Mouse (Mus musculus) spleen, postnatal 0 days (tissue): Measurements from ENCODE around the gene Wrap73. TPM values are rescaled to one million over a fixed set of nuclear protein-coding genes. Genes with fewer than 3 reads are reported as not detected.

Source experiments
- polyA plus RNA-seq: library from polyadenylated mRNA; unstranded; fragments of >200 nt; fragmentation: Nextera tagmentation; extraction: Ambion mirVana; gene quantifications from 2 replicates; pipeline ENCODE4 v1.2.1, GENCODE M21; 2015

Wrap73 gene
- polyA plus RNA-seq, result 29.9 and 30.1 TPM in 2 replicates

GRCm38 (mm10) chr4:154142211-154143040 is at the start of gene Wrap73:
Wrap73 (plus strand) TSS chr4:154142372.

GRCm38 (mm10) chr4:154140182-154140212 is 2.2 kb upstream of the Wrap73 start, which contains the start of gene Trp73:
Trp73 (minus strand) TSS chr4:154140208.

GRCm38 (mm10) chr4:154160538-154161390 is 18.6 kb downstream of the Wrap73 start, which contains the start of gene Tprgl:
Tprgl (minus strand) TSS chr4:154160666.

DNA sequence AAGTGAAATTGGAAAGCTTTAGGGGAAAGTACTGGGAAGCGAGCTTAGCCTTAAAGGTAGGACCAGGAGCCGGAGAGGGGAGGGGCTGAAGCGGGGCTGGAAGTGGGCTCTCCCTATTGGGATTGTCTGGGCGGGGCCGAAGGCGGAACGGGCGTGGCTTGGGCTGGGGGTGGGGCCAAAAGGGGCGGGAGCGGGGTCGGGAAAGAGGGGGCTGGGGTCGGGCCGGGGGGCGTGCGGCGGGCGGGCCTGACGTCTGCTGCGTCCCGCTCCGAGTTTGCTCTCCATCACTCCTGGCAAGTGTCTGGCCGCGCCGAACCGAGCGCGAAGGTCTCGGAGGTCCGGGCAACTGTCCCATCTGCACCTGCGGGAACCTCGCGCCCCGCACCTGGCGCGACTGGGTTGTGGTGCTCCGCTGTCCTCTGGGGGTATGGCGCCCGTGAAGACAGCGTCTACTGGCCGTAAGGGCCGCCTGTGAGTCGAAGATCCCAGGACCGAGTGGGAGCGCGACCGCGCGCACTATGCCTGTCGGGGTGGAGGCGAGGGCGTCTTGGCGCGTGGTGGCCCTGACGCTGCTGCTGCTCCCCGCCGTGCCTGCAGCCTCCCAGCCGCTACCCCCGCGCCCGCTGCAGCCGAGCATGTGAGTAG is 28.5 kb downstream of the Wrap73 start, which contains the start of gene Megf6:
TSS of gene Megf6 (plus strand) at position 225 of the 645 bp plus-strand sequence.

Other genes starting within 250 kb of the Wrap73 start
- gene A430005L14Rik, start 185.1 kb upstream of the Wrap73 start, polyA plus RNA-seq, result 85.2 and 91.5 TPM in 2 replicates
- 10.0 and 12.8 TPM in 2 replicates for gene Dffb, start 167.2 kb upstream of the Wrap73 start, polyA plus RNA-seq
- 6.7 and 7.2 TPM in 2 replicates for gene Cep104, start 167.2 kb upstream of the Wrap73 start, polyA plus RNA-seq
- 18.6 and 20.9 TPM in 2 replicates for gene Lrrc47, start 130.6 kb upstream of the Wrap73 start, polyA plus RNA-seq
- gene Smim1, start 116.1 kb upstream of the Wrap73 start, polyA plus RNA-seq, result 236 and 280 TPM in 2 replicates
- gene Ccdc27, start 99.7 kb upstream of the Wrap73 start, polyA plus RNA-seq, result 0.06 and 0.10 TPM in 2 replicates
- gene Trp73, start 2.2 kb upstream of the Wrap73 start, polyA plus RNA-seq, result 0.02 and 0.05 TPM in 2 replicates
- gene Tprgl, start 18.3 kb downstream of the Wrap73 start, polyA plus RNA-seq, result 165 and 167 TPM in 2 replicates
- gene Megf6, start 28.4 kb downstream of the Wrap73 start, polyA plus RNA-seq, result 20.0 and 26.6 TPM in 2 replicates
- gene Arhgef16, start 159.3 kb downstream of the Wrap73 start, polyA plus RNA-seq, result 0.63 and 0.79 TPM in 2 replicates
- gene B230104I21Rik, start 193.8 kb downstream of the Wrap73 start, polyA plus RNA-seq, result not detected in 2 replicates